Mouse (Mus musculus) telencephalon, adult 2 months (tissue): ENCODE results near the gene Vwa8.
A peak's percentile ranks its signal among the peaks of the same experiment; 100 is the strongest.

ENCODE experiments used
- DNase-seq: peaks from one replicate; pipeline ENCODE4 v3.0.0-alpha.2; 2011; ENCODE audit warnings: low read depth, low spot score

The Vwa8 gene

DNA sequence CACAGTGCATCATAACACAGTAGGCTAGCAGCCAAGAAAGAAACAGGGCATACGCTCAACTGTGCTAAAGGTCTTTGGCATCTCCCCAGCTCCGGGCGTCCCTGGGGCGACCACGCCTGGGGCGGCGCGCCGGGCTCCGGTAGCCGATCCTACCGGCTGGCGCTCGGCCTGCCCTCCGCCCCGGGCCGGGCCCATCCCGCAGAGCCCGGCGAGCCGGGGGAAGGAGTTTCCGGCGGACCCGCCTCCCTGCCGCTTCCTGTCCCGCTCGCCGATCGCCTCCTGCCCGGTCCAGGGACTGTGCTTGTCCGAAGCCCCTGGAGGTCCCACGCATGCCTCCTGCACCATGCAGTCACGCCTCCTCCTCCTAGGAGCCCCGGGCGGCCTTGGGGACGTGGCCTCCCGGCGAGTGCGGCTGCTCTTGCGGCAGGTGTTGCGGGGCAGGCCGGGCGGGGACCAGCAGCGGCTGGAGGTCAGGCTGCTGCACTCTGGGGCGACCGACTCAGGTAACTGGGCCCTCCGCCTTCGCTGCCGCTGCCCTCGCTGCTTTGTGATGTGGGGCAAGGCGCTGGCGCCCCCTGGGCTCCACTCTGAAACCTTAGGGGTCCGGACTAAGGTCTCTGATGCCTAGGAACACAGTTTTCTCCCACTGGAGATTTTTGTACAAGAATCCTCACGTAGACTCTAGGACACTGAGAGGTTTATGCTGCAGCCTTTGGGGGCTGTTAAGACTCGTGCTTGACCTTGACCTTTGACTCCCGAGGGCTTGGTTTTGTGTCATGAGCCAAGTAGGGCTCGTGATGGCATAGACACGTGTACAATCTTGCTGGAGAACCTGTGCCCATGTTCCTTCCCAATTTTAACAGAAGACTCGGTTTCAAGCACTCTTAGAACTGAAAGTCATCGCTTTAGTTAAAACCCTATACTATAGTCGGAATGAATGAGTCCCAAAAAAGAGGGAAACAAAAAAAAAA, at the start of gene Vwa8:
Gene Vwa8 (plus strand): TSS at position 112 of the 971 bp plus-strand sequence.
- peak; percentile 21 for DNase-seq

DNA sequence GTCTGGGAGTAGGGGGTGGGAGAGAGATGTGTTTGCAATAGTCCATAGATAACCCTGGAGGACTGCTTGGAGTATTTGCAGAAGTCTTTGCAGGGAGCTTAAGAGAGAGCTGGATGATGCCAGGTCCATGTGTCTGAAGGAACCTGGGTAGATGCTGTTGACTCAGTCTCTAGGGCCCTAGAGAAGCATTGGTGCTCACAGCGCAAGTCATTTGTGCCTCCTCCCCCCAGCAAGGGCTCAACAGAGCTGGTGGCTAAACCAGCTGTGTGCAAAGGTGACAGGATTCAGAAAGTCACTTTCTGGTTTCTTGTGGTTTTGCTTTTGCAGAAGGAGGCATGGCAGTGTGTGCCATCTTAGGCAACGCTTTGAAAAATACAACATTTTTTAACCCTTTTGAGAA, 46.5 kb upstream of the Vwa8 start:
- DNase-seq, result no peak

DNA sequence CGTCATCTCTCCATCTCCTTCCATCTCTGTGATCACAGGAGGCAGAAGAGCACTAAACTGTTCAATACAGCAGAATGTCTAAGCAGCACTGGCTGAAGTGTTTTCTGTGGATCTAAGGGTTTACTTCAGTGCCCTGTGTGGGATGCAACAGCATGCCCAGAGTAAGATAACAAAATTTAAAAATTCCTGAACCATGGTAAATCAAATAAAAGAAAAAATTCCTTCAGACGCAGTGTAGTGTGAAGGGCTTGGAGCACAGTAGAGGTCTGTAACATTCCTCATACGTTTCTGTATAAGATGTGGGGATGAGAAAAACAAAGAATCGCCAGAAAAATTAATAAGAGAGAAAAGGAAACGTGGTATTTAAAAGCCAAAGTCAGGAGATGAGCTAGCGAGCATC, 44.9 kb upstream of the Vwa8 start:
- DNase-seq, result no peak

DNA sequence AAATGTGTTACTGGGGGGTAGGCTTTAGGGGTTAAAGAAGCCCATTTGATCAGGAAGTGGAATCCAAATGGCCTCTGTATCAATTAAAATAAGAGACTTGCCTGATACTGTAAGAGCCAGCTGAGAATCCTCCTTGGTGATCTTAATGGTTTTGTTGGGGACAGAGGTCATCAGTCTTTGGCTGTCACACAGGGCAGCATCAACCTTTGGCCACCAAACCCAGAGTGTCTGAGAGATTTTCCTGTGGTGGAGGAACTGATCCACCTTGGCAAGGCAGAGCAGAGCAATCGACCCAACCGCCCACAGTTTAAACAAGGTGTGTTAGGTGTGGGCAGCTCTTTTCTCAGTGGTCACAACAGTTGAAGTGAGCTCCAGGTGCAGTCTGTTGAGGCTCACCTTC, 36.0 kb upstream of the Vwa8 start:
- no peak for DNase-seq

DNA sequence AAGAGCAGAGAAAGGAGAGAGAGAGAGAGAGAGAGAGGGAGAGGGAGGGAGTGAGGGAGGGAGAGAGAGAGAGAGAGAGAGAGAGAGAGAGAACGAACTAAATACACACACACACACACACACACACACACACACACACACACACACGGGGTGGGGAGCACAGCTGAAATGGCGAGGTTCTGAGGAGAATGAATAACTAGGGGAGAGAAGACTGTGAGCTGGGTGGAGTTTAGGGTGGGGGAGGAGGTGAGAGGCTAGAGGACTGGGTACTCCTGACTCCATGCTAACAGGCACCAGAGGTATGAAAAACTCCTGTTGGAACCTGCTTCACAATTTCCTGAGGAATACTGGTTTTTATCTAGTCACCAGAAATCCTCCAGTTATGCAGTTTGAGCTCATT, 32.4 kb upstream of the Vwa8 start:
- no peak for DNase-seq

DNA sequence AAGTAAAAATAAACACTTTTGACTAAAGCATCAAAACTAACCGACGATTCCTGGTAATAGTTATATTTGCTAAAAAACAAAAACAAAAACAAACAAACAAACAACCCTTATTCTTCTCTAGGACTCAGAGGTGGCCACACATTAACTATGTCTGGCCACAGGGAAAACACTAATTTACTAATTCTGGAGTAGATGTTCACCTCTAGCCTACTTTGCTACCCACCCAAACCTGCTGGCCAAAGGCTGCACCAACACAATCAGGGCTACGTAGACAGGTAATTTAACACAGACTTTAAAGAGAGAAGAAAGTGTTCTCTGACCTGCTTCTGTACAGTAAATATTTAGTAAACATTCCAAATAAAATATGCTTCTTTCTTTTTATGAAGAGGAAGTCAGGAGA, 31.2 kb upstream of the Vwa8 start:
- no peak for DNase-seq

DNA sequence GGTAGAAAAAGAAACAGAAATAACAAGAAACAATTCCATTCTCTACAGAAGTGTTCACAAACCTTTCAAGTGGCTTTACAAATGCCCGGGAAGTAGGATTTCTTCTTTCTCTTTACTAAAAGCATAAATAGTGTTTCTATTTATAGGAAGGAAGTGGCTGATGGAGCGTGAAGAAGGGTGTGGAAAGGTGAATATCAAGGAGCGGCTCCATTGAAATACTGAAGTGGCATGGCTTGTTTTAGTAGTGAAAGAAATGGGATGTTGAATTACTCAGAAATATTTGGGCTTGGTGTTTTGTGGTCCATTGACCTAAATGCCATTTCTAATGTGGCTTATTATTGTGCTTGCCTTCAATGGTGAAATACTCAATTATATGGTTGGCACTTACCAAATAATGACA, 30.4 kb upstream of the Vwa8 start:
- DNase-seq, result no peak

DNA sequence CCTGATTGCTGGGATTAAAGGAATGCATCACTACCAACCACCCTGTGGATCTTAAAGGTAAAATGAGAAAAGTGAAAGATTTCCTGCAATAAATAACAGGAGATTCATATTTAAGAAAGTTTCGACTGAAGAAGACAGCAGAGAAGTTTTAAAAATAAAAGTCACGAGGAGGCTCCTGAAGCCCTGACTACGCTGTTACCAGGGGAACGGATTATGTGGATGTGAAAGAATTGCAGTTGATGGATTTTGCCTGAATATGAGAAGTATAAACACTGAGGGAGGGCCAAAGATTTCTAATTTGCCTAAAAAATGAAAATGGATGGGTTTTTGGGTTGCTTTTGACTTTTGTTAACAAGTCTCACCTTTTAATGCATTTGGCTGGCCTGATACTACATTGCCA, 24.8 kb upstream of the Vwa8 start:
- peak; percentile 39 for DNase-seq

DNA sequence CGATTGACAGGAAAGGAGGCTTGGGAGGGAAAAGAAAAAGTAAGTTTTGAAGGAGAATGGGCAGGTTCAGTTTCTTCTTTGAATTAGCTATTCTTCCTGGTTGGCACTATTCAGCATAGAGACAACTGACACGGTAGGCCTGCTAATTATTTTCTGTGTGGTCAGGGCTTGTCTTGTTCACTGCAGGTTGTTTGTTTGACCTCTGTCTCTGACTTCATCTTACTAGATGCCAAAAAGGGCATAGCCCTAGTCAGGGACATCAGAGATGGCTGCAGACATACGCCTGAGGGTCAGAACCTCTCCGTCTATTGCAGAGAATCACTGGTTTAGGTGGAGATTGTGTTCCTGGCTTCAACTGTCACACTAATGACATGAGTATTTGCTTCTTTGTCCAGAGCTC, 24.3 kb upstream of the Vwa8 start:
- no peak for DNase-seq

DNA sequence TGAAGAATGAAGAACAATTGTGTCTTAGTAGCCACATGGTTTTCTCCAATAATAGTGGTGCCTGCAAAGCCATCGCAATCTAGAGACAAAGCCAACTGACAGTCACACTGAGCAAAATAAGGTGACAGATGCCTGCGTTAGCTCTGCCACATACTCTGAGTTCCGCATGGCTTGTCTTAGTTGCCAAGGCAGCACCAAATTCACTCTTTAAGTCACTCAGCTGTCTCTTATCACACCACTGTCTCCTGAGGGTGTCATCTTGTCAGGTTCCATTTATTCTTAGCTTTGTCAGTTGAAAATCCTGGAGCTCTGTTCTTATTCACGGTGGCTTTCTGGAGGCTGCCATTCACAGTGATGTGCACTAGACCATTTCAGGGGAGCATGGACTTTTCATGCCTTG, 17.7 kb upstream of the Vwa8 start:
- DNase-seq, result peak; percentile 36

DNA sequence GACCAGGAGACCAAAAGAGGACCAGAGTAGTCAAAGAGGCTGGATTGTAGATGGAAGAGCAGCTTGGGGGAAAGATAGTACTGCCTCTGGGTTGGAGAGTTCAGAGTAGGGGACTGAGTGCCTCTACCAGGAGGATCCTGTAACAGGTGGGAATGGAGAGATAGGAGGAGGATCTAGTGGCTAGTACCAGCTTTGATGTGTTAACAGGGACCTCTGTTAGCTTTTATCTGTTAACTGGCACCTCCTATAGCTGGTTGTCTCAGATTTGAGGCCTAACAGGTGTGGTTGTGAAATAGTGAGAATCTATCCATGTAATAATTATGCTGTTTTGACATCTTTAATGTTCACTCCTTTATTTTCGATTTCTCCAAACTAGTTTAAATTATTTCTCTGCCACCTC, 904 bp upstream of the Vwa8 start:
- no peak for DNase-seq

DNA sequence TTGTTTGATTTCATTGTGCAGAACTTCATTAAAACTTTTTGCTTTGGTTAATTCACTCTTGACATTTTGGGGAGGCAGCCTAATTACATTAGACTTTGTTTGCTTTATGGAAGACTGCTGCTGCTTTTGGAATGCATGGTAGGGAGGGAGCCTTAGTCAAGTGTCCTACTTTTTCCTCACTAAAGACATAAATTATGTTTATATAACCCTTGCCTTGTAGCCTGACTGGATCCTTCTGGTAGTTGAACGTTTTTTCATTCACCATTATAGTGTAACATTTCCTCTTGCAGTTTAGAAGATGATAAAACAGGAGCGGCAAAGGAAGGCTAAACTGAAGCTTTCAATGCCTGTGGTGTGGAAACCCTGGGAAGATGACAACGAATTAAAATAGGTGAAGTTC, 375 bp upstream of the Vwa8 start:
- peak; percentile 26 for DNase-seq

DNA sequence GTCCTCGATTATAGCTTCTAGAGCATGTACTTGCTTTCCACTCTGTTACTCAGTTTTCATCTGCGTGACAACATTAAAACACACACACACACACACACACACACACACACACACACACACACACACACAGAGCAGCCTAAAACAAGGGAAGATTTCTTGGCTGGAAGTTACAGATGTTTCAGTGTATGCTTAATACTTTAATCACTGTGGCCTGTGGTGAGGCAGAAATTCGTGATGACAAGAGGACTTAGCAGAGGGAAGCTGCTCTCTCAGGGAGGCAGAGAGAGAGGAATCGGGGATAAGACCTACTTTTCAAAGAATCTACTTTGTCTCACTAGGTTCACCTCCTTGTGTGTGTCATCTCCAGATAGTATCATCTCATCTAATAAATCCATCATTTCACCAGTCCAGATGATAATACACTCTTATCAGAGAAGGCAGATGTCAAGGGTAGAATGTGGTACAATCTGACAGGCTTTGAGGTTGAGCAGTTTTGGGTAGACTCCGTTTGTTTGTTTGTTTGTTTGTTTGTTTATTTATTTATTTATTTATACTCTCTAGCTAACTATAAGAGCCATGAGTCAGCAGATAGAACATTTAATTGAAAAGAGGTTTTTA, 1.2 kb downstream of the Vwa8 start:
- no peak for DNase-seq

DNA sequence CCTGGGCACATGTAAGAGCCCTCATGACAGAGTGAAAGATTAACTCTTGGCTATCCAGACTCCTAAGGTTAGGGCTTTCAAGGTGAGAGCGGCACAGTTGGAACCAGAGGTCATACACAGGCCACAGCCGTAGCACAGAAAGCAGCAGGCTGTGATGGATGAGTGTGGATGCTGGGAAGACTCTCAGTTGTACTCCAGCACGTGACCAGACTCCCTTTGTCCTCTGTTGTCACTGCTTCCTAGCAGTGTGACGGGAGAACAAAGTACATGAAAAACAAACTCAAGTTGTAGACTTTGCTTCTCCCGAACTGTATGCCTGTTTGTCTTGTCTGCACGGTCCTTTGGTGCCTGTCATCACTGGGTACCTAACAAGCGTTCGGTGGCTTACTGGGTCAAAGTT, 1.8 kb downstream of the Vwa8 start:
- no peak for DNase-seq

DNA sequence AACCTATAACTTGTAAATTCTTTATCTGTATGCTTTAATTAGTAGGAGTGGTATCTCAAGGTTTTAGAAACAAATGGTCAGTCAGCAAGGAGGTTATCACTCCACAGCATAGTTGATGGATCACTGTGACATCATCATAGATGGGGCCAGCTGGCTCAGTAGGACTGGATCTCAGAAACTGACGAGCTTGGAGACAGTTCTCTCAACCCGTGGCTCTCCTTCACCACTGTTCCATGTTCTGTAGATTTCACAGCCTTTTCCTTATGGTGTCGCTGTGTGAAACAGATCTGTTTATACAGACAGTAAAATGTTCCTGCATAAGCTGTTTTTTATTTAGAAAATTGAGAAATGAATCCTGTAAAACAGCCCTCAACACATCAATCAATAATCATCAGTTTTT, 2.5 kb downstream of the Vwa8 start:
- DNase-seq, result peak; percentile 21

DNA sequence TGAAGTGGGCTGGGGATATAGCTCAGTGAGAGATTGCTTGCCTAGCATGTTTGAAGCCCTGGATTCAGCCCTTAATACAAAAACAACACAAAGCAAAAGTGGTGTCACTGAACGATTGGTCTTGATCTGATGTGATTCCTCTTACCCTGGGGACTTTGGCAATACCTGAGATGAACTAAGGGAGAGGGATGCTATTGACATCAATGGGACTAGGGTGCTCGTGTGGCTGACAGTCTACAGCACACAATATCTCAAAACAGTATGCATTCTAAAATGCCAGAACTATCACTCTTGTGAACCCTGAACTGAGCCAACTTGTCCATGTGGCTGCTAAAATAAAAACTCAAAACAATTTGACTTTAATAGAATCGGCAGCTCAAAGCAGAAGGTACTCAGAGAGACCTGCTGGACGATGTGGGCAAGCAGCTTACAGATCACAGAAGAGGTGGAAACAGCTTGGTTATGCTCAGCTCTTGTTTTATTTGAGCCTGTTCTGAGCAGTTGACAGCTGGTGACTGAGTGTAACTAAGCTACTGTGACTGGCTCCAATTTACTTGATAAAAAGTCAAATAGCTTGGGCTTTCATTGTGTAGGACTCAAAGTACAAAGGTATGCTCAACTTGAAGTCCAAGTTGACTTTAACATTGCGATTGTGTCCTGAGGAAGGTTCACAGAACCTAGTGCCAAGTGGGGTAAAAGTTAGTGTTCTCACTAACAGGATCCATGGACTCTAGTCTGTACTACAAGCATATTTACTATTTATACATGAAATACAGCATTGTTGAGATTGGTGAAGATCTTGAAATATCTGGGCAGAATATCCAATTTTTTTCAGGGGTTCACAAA, 3.8 kb downstream of the Vwa8 start:
- DNase-seq, result peak; percentile 34

DNA sequence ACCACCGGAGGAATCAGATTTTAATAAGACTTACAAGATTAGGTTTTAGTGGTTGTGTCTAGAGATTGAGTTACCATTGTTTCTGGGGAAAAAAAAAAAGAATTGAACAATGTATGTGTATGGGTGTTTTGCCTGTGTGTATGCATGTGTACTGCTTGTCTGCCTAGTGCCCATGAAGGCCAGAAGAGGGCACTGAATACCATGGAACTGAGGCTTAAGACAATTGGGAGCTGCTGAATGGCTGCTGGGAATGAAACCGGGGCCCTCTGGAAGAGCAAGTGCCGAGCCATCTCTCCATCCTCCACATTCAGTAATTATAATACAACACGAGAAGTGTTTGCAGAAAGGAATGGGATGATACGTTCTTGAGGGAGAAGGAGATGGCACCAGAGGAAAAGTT, 12.3 kb downstream of the Vwa8 start:
- no peak for DNase-seq

DNA sequence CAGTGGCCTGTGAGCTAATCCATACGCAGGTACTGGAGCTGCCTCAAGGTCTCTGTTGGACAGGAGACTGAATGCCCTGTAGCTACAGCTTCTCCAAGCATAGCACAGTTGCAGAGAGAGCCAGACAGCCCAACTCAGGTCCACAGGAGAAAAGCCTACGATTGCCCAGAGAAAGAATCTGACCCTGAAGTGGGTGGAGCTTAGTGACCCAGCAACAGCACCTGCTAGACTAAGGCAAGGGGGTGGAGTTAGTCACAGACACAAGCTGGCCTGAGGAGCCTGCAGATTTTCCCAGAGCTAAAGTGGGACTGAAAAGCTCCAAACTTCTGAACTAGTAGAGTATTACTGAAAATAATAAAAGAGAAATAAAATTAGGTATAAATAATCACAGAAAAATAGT, 21.2 kb downstream of the Vwa8 start:
- no peak for DNase-seq

DNA sequence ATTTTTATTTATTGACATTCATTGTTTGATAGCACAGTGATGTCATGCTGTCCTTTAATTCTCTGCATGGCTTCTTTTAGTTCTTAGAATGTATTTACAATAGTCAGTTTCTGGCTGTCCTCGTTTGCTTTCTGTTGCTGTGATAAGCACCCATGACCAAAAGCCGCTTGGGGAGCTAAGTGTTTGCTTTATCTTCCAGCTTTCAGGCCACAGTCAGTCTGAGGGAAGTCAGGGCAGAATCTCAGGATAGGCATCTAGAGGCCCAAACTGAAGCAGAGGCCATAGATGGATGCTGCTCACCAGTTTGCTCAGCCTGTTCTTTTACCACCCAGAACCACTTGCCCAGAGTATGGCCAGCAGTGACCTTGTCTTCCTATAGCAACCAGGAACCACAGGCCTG, 28.3 kb downstream of the Vwa8 start:
- no peak for DNase-seq

DNA sequence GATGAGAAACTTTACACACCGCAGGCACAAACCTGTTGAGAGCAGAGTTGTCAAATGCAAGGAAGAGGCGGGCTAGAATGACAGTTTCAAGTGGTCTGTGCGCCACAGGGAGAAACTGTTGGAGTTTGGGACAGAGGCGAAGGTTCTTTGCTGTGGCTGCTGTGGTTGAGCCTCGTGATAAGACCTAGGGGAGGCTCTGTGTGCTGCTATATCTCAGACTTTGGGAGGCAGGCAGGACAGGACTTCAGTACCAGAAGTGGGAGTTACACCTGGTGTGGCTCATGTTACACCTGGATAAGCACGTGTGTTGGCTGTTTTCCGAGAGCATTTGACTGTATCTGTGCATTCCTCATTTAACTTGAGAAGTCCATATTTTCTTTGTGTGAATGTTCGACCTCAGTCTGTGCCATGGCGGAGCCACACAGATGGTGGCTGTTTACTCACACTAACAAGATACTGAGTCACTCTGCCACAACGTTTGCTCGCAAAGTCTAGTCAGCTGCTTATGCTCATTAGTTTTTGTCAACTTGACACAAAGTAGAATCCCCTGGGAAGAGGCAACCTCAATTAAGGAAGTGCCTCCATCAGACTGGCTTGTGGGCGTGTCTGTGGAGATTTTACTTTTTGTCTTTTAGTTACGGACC, 29.7 kb downstream of the Vwa8 start:
- DNase-seq, result no peak

DNA sequence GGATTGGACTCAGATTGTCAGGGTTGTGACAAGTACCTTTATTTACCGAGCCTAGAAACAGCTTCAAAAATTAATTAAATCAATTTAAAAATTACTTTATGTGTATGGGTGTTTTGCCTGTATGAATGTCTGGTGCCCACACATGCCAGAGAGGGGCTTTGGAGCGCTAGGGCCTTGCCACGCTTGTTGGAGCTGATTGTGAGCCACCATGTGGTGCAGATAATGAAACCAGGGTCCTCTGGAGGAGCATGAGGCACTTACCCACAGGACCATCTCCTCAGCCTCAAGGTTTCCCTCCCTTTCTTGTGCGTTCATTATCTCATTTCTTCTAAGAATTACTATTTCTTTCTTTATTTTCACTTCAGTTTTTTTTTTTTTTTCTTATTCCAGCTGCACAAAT, 32.0 kb downstream of the Vwa8 start:
- no peak for DNase-seq

DNA sequence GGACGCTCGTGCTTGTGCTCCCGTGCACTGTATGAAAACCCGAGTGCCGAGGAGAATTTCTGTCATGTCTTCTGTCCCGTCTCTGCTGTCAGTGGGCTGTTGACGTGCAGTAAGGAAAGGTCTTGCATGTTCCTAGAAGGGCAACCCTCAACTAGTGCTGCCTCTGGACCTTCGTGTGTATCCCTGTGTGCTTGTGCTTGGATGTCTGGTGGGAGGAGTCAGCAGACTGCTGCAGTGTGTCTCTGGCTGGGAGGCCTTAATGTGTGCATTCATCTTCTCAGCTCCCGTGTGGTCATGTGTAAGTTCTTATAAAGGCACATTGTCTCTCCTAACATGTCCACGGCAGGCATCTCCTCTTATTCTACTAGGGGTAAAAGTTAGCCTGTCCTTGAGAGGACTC, 32.7 kb downstream of the Vwa8 start:
- DNase-seq, result no peak
